Mouse (Mus musculus): ENCODE measurements at regions not wholly inside any gene's neighbourhood (a gene's known extent, or its start where the extent isn't known, plus 50 kb on each side); places are given as distances from the start of the nearest gene placed in this dataset.

DNA sequence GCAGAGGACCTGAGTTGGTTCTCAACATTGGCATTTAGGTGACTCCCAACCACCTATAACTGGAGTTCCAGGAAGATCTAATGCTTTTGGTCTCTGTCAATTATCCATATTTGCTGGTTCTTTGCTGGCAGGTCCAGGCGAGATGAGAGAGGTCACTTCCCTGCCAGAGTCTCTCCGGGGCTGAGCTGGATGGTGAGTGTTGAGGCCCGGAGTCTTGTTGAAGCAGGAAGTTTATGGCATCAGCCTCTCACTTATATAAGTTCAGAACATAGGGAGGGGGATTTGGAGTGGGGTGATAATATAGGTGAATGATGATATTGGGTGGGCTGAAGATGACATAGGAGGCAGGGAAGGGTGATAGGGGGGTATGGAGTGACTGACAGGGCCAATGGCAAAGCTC, 246.3 kb upstream of the Il12b start:
- H3K4me3 ChIP-seq = no peak overlapping the region
- H3K79me2 ChIP-seq (ENCODE audit: control insufficient read depth, insufficient read depth) = no peaks in the 10 kb centered on the region
- TF ChIP-seq CEBPB (IDR thresholded peaks at IDR 0.05; ENCODE audit: insufficient read depth, poor library complexity, severe bottlenecking) (no peak), E2F4 (IDR thresholded peaks at IDR 0.05; ENCODE audit: insufficient read depth) (no peak), SRF (IDR thresholded peaks at IDR 0.05; ENCODE audit: control insufficient read depth, insufficient read length, low read depth) (no peak), TCF12 (IDR thresholded peaks at IDR 0.05; ENCODE audit: insufficient read depth, poor library complexity, severe bottlenecking) (no peak), MYOG (IDR thresholded peaks at IDR 0.05; ENCODE audit: control insufficient read depth in 1 of 3, insufficient read depth in 1 of 3, insufficient read length in 2 of 3, low read depth in 2 of 3) (no peak), MAX (IDR thresholded peaks at IDR 0.05; ENCODE audit: low read depth) (no peak), USF1 (IDR thresholded peaks at IDR 0.05; ENCODE audit: low read depth) (no peak), POLR2AphosphoS2 (IDR thresholded peaks at IDR 0.05; ENCODE audit: insufficient read length, low read depth) (no peak), MYOD1 (IDR thresholded peaks at IDR 0.05; ENCODE audit: control insufficient read depth in 1 of 3, insufficient read length in 2 of 3, low read depth in 2 of 3) (no peak), REST (IDR thresholded peaks at IDR 0.05; ENCODE audit: insufficient read depth, insufficient read length) (no peak), POLR2A (IDR thresholded peaks at IDR 0.05; ENCODE audit: insufficient read length, low read depth) (no peak), TCF3 (IDR thresholded peaks at IDR 0.05; ENCODE audit: insufficient read length, low read depth) (no peak)
- H3K27me3 ChIP-seq (ENCODE audit: control insufficient read depth, insufficient read depth, insufficient read length) = no peaks in the 10 kb centered on the region
- H3K36me3 ChIP-seq (ENCODE audit: control insufficient read depth, insufficient read depth) = no peaks in the 10 kb centered on the region
- H3K4me2 ChIP-seq (ENCODE audit: low read depth) = no peak overlapping the region
- no peak overlapping the region for H3ac ChIP-seq (ENCODE audit: control insufficient read depth, insufficient read length)

DNA sequence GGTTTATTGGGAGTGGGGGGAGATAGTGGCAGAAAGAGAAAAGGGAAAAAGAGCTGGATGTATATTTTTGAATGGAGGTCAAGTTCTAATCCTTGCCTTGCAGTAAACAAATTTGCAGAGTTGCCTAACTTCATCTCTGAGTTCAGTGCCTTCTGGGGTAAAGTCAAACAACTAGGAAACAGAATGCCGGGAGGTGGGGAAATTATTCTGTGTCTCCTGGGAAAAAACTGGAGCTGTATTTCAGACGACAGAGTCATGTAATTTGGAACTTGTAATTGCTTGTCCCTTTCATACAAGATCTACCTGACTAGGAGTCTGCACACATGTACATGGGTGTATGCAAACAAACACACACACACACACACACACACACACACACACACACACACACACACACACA, 244.3 kb upstream of the Il12b start:
- Histone ChIP-seq H3K79me2 (ENCODE audit: control insufficient read depth, insufficient read depth) (no peaks in the 10 kb centered on the region), H3ac (ENCODE audit: control insufficient read depth, insufficient read length) (no peak overlapping the region), H3K4me3 (no peak overlapping the region), H3K4me2 (ENCODE audit: low read depth) (no peak overlapping the region), H3K36me3 (ENCODE audit: control insufficient read depth, insufficient read depth) (no peaks in the 10 kb centered on the region), H3K27me3 (ENCODE audit: control insufficient read depth, insufficient read depth, insufficient read length) (no peaks in the 10 kb centered on the region)
- no peak for TF ChIP-seq TCF12 (IDR thresholded peaks at IDR 0.05; ENCODE audit: insufficient read depth, poor library complexity, severe bottlenecking)
- TF ChIP-seq TCF3 (IDR thresholded peaks at IDR 0.05; ENCODE audit: insufficient read length, low read depth) = no peak
- TF ChIP-seq MYOD1 (IDR thresholded peaks at IDR 0.05; ENCODE audit: control insufficient read depth in 1 of 3, insufficient read length in 2 of 3, low read depth in 2 of 3) = no peak
- TF ChIP-seq E2F4 (IDR thresholded peaks at IDR 0.05; ENCODE audit: insufficient read depth) = no peak
- TF ChIP-seq REST (IDR thresholded peaks at IDR 0.05; ENCODE audit: insufficient read depth, insufficient read length) = no peak
- no peak for TF ChIP-seq USF1 (IDR thresholded peaks at IDR 0.05; ENCODE audit: low read depth)
- no peak for TF ChIP-seq POLR2A (IDR thresholded peaks at IDR 0.05; ENCODE audit: insufficient read length, low read depth)
- no peak for TF ChIP-seq CEBPB (IDR thresholded peaks at IDR 0.05; ENCODE audit: insufficient read depth, poor library complexity, severe bottlenecking)
- TF ChIP-seq POLR2AphosphoS2 (IDR thresholded peaks at IDR 0.05; ENCODE audit: insufficient read length, low read depth) = no peak
- TF ChIP-seq SRF (IDR thresholded peaks at IDR 0.05; ENCODE audit: control insufficient read depth, insufficient read length, low read depth) = no peak
- TF ChIP-seq MAX (IDR thresholded peaks at IDR 0.05; ENCODE audit: low read depth) = no peak
- no peak for TF ChIP-seq MYOG (IDR thresholded peaks at IDR 0.05; ENCODE audit: control insufficient read depth in 1 of 3, insufficient read depth in 1 of 3, insufficient read length in 2 of 3, low read depth in 2 of 3)

DNA sequence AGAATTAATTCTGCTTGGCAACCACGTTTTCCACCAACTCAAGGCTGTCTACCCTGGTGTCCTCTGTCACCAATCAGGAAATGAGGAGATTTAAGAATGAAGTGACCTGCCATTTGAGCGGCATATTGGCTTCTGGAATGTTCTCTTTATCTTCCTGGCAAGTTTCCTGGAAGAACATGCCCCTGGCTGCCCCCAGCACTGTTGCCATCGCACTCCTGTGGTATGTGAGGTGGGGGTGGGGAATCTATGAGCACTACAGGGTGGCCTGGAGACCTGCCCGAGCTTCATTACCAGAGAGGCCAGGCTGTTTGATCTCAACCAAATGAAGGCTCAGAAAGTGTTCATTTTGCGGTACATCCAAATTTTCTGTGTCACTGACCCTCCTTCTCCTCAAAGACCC, 243.8 kb upstream of the Il12b start:
- Histone ChIP-seq H3K4me3 (no peak overlapping the region), H3K36me3 (ENCODE audit: control insufficient read depth, insufficient read depth) (no peaks in the 10 kb centered on the region), H3ac (ENCODE audit: control insufficient read depth, insufficient read length) (no peak overlapping the region), H3K27me3 (ENCODE audit: control insufficient read depth, insufficient read depth, insufficient read length) (no peaks in the 10 kb centered on the region), H3K79me2 (ENCODE audit: control insufficient read depth, insufficient read depth) (no peaks in the 10 kb centered on the region), H3K4me2 (ENCODE audit: low read depth) (no peak overlapping the region)
- TF ChIP-seq TCF12 (IDR thresholded peaks at IDR 0.05; ENCODE audit: insufficient read depth, poor library complexity, severe bottlenecking) (no peak), POLR2AphosphoS2 (IDR thresholded peaks at IDR 0.05; ENCODE audit: insufficient read length, low read depth) (no peak), POLR2A (IDR thresholded peaks at IDR 0.05; ENCODE audit: insufficient read length, low read depth) (no peak), USF1 (IDR thresholded peaks at IDR 0.05; ENCODE audit: low read depth) (no peak), TCF3 (IDR thresholded peaks at IDR 0.05; ENCODE audit: insufficient read length, low read depth) (no peak), E2F4 (IDR thresholded peaks at IDR 0.05; ENCODE audit: insufficient read depth) (no peak), MYOD1 (IDR thresholded peaks at IDR 0.05; ENCODE audit: control insufficient read depth in 1 of 3, insufficient read length in 2 of 3, low read depth in 2 of 3) (no peak), MYOG (IDR thresholded peaks at IDR 0.05; ENCODE audit: control insufficient read depth in 1 of 3, insufficient read depth in 1 of 3, insufficient read length in 2 of 3, low read depth in 2 of 3) (no peak), REST (IDR thresholded peaks at IDR 0.05; ENCODE audit: insufficient read depth, insufficient read length) (no peak), SRF (IDR thresholded peaks at IDR 0.05; ENCODE audit: control insufficient read depth, insufficient read length, low read depth) (no peak), MAX (IDR thresholded peaks at IDR 0.05; ENCODE audit: low read depth) (no peak), CEBPB (IDR thresholded peaks at IDR 0.05; ENCODE audit: insufficient read depth, poor library complexity, severe bottlenecking) (no peak)

DNA sequence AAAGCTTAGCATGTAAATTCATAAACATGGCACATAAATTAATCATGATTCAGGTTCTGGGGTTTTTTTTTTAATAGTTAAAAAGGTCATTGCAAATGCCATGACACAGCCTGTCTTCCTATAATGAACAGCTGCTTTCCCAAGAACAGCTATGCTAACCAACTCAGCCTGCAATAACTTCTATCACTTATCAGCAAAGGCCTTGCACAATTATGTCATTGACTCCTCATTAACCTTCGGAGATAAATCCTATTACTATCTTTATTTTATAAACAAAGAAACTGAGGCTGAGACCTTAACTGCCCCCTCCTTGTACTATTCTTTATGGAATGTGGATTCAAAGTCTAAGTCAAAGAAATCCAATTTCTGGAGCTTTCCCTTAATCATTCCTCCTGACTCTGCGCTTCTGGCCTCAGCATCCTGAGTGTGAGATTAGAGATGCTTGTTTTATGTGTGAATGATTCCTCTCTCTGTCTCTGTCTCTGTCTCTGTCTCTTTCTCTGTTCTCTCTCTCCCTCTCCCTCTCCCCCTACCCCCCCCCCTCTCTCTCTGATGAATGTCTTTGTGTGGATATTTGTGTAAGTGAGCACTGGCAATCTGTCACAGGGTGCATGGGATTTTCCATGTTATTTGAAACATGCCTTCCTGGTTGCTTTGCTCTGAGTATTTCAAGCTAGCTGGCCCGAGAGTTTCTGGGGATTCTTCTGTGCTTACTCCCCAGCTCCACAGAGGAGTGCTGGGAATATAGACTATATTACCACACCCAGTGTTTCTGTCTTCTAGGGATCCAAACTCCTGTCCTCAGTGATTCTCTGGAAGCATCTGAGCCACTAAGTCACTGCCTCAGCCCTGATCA, 243.1 kb upstream of the Il12b start:
- H3K27me3 ChIP-seq (ENCODE audit: control insufficient read depth, insufficient read depth, insufficient read length) = no peaks in the 10 kb centered on the region
- no peak overlapping the region for H3K4me2 ChIP-seq (ENCODE audit: low read depth)
- H3K4me3 ChIP-seq = no peak overlapping the region
- TF ChIP-seq MAX (IDR thresholded peaks at IDR 0.05; ENCODE audit: low read depth) = no peak
- TF ChIP-seq POLR2AphosphoS2 (IDR thresholded peaks at IDR 0.05; ENCODE audit: insufficient read length, low read depth) = no peak
- TF ChIP-seq TCF12 (IDR thresholded peaks at IDR 0.05; ENCODE audit: insufficient read depth, poor library complexity, severe bottlenecking) = no peak
- no peak for TF ChIP-seq USF1 (IDR thresholded peaks at IDR 0.05; ENCODE audit: low read depth)
- no peak for TF ChIP-seq MYOD1 (IDR thresholded peaks at IDR 0.05; ENCODE audit: control insufficient read depth in 1 of 3, insufficient read length in 2 of 3, low read depth in 2 of 3)
- no peak for TF ChIP-seq CEBPB (IDR thresholded peaks at IDR 0.05; ENCODE audit: insufficient read depth, poor library complexity, severe bottlenecking)
- no peak for TF ChIP-seq MYOG (IDR thresholded peaks at IDR 0.05; ENCODE audit: control insufficient read depth in 1 of 3, insufficient read depth in 1 of 3, insufficient read length in 2 of 3, low read depth in 2 of 3)
- TF ChIP-seq TCF3 (IDR thresholded peaks at IDR 0.05; ENCODE audit: insufficient read length, low read depth) = no peak
- no peak for TF ChIP-seq POLR2A (IDR thresholded peaks at IDR 0.05; ENCODE audit: insufficient read length, low read depth)
- TF ChIP-seq SRF (IDR thresholded peaks at IDR 0.05; ENCODE audit: control insufficient read depth, insufficient read length, low read depth) = no peak
- TF ChIP-seq E2F4 (IDR thresholded peaks at IDR 0.05; ENCODE audit: insufficient read depth) = no peak
- TF ChIP-seq REST (IDR thresholded peaks at IDR 0.05; ENCODE audit: insufficient read depth, insufficient read length) = no peak
- no peaks in the 10 kb centered on the region for H3K79me2 ChIP-seq (ENCODE audit: control insufficient read depth, insufficient read depth)
- H3K36me3 ChIP-seq (ENCODE audit: control insufficient read depth, insufficient read depth) = no peaks in the 10 kb centered on the region
- no peak overlapping the region for H3ac ChIP-seq (ENCODE audit: control insufficient read depth, insufficient read length)
